Mouse (Mus musculus) forebrain, postnatal 0 days (tissue): ENCODE data around the gene Cfap61. TPM values are rescaled to one million over a fixed set of nuclear protein-coding genes. Genes with fewer than 3 reads are reported as not detected.

Source experiments
- ATAC-seq: fragments of 200-750 bp; cut with Nextera tagmentation; 2 replicates; pipeline ENCODE4 v1.8.0; 2017; ENCODE audit warnings: mild to moderate bottlenecking, moderate library complexity
- DNase-seq: peaks from one replicate; pipeline ENCODE4 v3.0.0-alpha.2; 2015
- H3K27ac ChIP-seq: fragments of 300-500 bp; sonication (generic); 2 replicates; pipeline ENCODE4 v1.5.1; 2014; ENCODE audit warnings: low read depth, mild to moderate bottlenecking, antibody characterized with exemption, low read length, moderate library complexity, mixed read lengths
- H3K27me3 ChIP-seq: fragments of 300-500 bp; sonication (generic); 2 replicates; pipeline ENCODE4 v1.6.1; 2014; ENCODE audit warnings: mild to moderate bottlenecking, low read length, mixed read lengths; ENCODE audit not compliant: insufficient read depth
- H3K36me3 ChIP-seq: fragments of 300-500 bp; sonication (generic); 2 replicates; pipeline ENCODE4 v1.6.1; 2014; ENCODE audit warnings: mild to moderate bottlenecking, moderate library complexity; ENCODE audit not compliant: insufficient read depth
- H3K4me1 ChIP-seq: fragments of 300-500 bp; sonication (generic); 2 replicates; pipeline ENCODE4 v1.6.1; 2014; ENCODE audit warnings: antibody characterized with exemption; ENCODE audit not compliant: insufficient read depth
- H3K4me2 ChIP-seq: fragments of 300-500 bp; sonication (generic); 2 replicates; pipeline ENCODE4 v1.6.1; 2014; ENCODE audit warnings: low read depth, mild to moderate bottlenecking, moderate library complexity
- H3K4me3 ChIP-seq: fragments of 300-500 bp; sonication (generic); 2 replicates; pipeline ENCODE4 v1.5.1; 2014; ENCODE audit warnings: low read depth, low read length, mixed read lengths
- H3K9ac ChIP-seq: fragments of 300-500 bp; sonication (generic); 2 replicates; pipeline ENCODE4 v1.6.1; 2014; ENCODE audit warnings: mild to moderate bottlenecking
- H3K9me3 ChIP-seq: fragments of 300-500 bp; sonication (generic); 2 replicates; pipeline ENCODE4 v1.6.1; 2016; ENCODE audit warnings: low read length
- CTCF ChIP-seq: sonication (generic); IDR thresholded peaks from 2 replicates; pipeline ENCODE4 v1.5.1; 2016; ENCODE audit warnings: antibody characterized with exemption, control low read depth, low read depth
- WGBS: fragments of 180-500 bp; shearing (Covaris S2); extraction: QIAGEN DNeasy Blood & Tissue Kit; methylation state at CpG from one replicate; pipeline ENCODE4 v1.1.7; 2014; 5-methylcytosine and 5-hydroxymethylcytosine counted together
- polyA plus RNA-seq: library from polyadenylated mRNA; unstranded; fragments of >200 nt; fragmentation: Nextera tagmentation; extraction: Ambion mirVana; gene quantifications from 2 replicates; pipeline ENCODE4 v1.2.1, GENCODE M21; 2015
- total RNA-seq: library from RNA; depleted of rRNA; stranded (reverse); fragments of >200 nt; gene quantifications from 2 replicates; pipeline ENCODE4 v1.2.3, GENCODE M21; 2014

The Cfap61 gene
- total and polyA plus RNA-seq, 2 experiments from 2014 or later, result 3.9 to 7.4 TPM

DNA sequence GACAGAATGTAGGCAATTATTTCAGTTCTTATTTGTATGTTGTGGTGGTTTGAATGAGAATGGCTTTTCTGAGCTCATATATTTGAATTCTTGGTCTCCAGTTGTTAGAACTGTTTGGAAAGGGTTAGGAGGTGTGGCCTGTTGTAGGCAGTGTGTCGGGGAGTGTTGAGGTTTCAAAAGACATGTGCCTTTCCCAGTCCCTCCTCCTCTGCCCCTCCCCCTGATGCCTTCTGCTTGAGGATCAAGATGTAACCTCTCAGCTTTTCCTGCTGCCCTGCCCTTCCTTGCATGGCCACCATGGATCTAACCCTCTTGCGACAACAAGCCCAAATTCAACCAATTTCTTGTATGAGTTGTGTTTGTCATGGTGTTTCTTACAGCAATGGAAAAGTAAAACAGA lies 53.2 kb downstream of the Cfap61 start:
- Histone ChIP-seq H3K27me3 (no peaks in the 10 kb centered on the region), H3K4me1 (no peaks in the 10 kb centered on the region), H3K4me3 (no peak overlapping the region), H3K9ac (no peak overlapping the region), H3K4me2 (no peak overlapping the region), H3K9me3 (no peaks in the 10 kb centered on the region), H3K36me3 (no peaks in the 10 kb centered on the region), H3K27ac (no peak overlapping the region)
- no peak for ATAC-seq
- no peak for TF ChIP-seq CTCF
- 76% methylated on average over 2 of the region's 2 CpGs for WGBS
- no peak for DNase-seq

DNA sequence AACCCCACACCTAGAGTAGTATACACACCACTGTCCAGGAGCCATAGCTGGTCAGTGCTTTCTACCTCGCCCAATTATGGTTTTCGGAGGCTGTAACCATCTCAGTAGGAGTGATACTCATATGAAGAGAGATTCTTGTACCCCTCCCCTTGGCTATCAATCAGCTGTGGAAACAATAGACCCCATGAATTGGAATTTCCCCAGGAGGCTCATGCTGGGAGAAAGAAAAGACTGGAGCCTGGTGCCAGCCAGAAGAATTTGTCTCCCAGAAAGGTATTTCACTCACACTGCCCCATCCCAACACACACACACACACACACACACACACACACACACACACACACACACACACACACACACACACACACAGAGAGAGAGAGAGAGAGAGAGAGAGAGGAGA lies 55.9 kb downstream of the Cfap61 start:
- H3K4me2 ChIP-seq, result no peak overlapping the region
- no peak for TF ChIP-seq CTCF
- H3K9ac ChIP-seq, result no peak overlapping the region
- H3K9me3 ChIP-seq, result no peaks in the 10 kb centered on the region
- H3K36me3 ChIP-seq, result no peaks in the 10 kb centered on the region
- no peak overlapping the region for H3K27ac ChIP-seq
- H3K4me1 ChIP-seq, result no peaks in the 10 kb centered on the region
- 40% methylated on average over 2 of the region's 2 CpGs for WGBS
- no peak overlapping the region for H3K4me3 ChIP-seq
- ATAC-seq, result no peak
- DNase-seq, result no peak
- H3K27me3 ChIP-seq, result no peaks in the 10 kb centered on the region

DNA sequence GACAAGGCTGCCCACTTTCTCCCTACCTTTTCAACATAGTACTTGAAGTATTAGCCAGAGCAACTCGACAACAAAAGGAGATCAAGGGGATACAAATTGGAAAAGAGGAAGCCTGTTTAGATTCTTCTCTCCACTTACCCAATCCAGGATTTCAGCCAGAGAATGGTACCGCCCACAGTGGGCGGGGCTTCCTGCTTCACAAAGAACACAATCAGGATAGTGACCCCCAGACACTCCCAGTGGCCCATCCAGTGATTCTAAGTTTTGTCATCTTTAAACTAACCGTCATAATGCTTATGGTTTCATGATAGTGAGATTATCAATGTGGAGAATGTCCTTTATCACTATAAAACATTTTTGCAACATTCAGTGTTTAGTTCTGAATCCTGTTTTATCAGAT lies 61.9 kb downstream of the Cfap61 start:
- DNase-seq (no peak), ATAC-seq (no peak)
- no peaks in the 10 kb centered on the region for H3K9me3 ChIP-seq
- no peaks in the 10 kb centered on the region for H3K36me3 ChIP-seq
- no peak overlapping the region for H3K4me2 ChIP-seq
- H3K9ac ChIP-seq, result no peak overlapping the region
- TF ChIP-seq CTCF, result no peak
- no peak overlapping the region for H3K27ac ChIP-seq
- 69% methylated on average over 4 of the region's 4 CpGs for whole genome bisulfite sequencing
- H3K27me3 ChIP-seq, result no peaks in the 10 kb centered on the region
- H3K4me1 ChIP-seq, result no peaks in the 10 kb centered on the region
- H3K4me3 ChIP-seq, result no peak overlapping the region

DNA sequence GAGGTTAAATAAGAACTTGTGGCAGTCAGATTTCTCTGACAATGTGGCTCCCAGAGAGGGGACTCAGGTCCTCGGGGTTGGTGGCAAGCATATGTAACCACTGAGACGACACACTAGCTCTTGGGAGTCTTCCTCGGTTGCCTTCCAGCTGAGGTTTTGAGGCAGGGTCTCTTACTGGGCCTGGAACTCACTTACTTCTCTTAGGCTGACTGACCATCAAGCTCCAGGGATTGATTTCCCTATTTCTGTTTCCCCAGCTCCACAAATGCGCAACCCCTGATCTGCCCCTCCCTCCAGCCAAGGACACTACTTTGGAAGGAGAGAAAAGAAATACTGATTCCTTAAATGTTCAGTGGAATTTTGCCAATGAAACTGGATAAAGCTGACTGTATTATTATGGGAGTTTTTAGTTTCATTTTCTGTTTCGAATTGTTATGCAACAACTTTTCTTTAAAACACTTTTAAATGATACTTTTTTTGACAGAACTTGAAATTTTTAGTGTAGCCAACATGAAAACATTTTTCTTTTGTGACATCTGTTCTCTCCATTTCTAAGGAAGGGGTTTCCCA lies 63.5 kb downstream of the Cfap61 start:
- Histone ChIP-seq H3K36me3 (no peaks in the 10 kb centered on the region), H3K4me3 (no peak overlapping the region), H3K4me1 (no peaks in the 10 kb centered on the region), H3K9me3 (no peaks in the 10 kb centered on the region), H3K4me2 (no peak overlapping the region), H3K27me3 (no peaks in the 10 kb centered on the region), H3K9ac (no peak overlapping the region), H3K27ac (no peak overlapping the region)
- no peak for TF ChIP-seq CTCF
- no peak for ATAC-seq
- 85% methylated on average over 5 of the region's 5 CpGs for WGBS
- DNase-seq, result no peak

DNA sequence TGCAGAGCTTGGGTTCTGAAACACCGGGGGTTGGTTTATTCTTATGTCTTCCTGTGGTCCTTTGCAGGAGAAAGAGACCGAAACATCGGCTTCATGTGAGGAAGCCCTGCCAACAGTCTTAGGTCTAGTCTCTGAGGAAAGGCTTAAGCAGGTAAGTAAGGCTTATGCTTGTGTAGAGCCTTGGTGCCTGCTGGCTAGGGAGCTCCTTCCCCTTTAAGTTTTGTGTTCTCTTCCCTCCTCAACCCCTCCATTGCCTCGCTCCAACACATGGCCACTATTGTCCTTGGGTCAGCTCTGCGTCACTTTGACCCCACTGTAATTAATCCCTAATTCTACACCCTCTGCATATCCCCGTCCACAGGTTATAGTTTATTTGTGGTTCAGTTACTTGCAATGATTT lies 74.2 kb downstream of the Cfap61 start:
- Histone ChIP-seq H3K27ac (no peak overlapping the region), H3K27me3 (no peaks in the 10 kb centered on the region), H3K4me1 (no peaks in the 10 kb centered on the region), H3K4me2 (no peak overlapping the region), H3K9ac (no peak overlapping the region), H3K4me3 (no peak overlapping the region), H3K36me3 (no peaks in the 10 kb centered on the region), H3K9me3 (no peaks in the 10 kb centered on the region)
- 86% methylated on average over 6 of the region's 6 CpGs for WGBS
- DNase-seq (no peak), ATAC-seq (no peak)
- TF ChIP-seq CTCF, result no peak

DNA sequence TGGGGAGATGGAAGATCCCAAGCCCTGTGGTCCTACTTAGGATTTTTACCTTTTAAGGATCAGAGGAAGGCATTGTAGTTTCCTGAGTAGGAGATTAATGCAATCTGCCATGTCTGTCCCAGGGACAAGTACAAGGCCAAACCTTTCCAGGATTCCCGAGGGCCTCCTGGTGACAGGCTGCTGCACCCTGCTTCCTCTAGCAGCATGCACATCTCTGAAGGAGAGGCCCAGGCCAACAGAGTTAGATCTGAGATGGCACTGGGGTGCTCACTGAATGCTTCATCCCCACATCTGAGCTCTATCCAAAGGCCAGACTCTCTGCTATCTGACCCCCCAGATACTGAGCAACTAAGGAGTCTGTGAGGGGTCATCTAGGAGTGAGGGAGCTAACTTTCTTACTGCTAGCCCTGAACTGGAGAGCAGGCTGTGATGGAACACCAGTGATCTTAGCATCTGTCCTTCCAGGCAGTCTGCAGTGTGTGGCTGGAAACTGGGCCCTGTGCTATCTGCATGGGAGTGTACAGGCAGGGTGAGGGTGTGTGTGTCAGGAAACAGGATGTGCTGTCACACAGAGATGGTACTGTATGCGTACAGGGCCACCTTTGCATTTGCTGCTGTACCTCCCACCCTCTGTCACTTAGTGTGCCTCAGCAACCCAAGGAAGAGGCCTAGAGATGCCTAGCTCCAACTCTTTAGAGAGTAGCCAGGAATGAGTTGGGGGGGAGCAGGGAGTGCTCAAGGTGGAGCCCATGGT lies 75.2 kb downstream of the Cfap61 start:
- ATAC-seq (no peak), DNase-seq (no peak)
- Histone ChIP-seq H3K27me3 (no peaks in the 10 kb centered on the region), H3K27ac (no peak overlapping the region), H3K4me2 (no peak overlapping the region), H3K4me1 (no peaks in the 10 kb centered on the region), H3K9me3 (no peaks in the 10 kb centered on the region), H3K36me3 (no peaks in the 10 kb centered on the region), H3K4me3 (no peak overlapping the region), H3K9ac (no peak overlapping the region)
- no peak for TF ChIP-seq CTCF
- WGBS, result 86% methylated on average over 2 of the region's 2 CpGs

DNA sequence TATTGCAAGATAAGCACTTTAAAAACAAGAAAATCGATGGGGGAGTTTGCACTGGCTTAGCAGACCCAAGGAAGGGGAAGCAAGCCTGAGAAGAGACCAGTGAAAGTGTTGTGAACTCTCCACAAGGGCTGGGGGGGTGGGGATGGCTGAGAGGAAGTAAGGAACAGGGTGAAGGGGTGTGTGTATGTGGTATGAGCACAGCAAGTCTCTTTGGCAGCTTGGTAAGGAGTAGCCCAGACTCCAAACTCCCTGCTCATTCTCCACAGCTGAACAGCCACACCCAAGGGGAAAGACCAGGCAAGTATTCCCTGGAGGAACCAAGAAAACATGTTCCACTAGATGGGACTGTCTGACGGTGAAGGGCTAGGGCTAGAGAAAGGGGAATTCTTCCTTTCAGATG lies 76.2 kb downstream of the Cfap61 start:
- H3K4me3 ChIP-seq, result no peak overlapping the region
- no peak overlapping the region for H3K9ac ChIP-seq
- no peak overlapping the region for H3K4me2 ChIP-seq
- no peaks in the 10 kb centered on the region for H3K27me3 ChIP-seq
- 80% methylated on average over 2 of the region's 2 CpGs for WGBS
- DNase-seq (no peak), ATAC-seq (no peak)
- H3K9me3 ChIP-seq, result no peaks in the 10 kb centered on the region
- H3K27ac ChIP-seq, result no peak overlapping the region
- no peaks in the 10 kb centered on the region for H3K36me3 ChIP-seq
- H3K4me1 ChIP-seq, result no peaks in the 10 kb centered on the region
- no peak for TF ChIP-seq CTCF
